Mouse (Mus musculus): ENCODE data around the gene Nsf.

DNA sequence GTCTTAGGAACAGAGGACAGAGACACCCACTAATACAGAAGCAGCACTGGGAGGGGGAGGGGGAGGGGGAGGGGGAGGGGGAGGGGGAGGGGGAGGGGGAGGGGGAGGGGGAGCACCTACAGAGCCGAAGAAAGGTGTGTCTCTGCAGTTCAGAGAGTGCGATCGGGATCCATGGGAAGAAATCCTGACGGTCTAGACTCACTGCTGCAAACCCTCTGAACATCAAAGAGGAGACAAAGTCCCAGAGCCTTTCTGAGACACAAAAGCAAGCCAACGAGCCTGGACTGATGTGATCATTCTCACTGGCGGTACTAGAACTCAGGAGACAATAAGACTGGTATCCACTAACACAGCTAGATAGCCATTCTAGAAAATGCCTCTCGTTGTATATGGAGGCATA lies 88.5 kb downstream of the Nsf start:
- TF ChIP-seq POLR2A (IDR thresholded peaks at IDR 0.05; ENCODE audit: insufficient read depth, low read length) (no peak), CTCF (IDR thresholded peaks at IDR 0.05; ENCODE audit: low read depth, low read length) (no peak)

All from ES-Bruce4 (cell line).